In the genomic region with DNA sequence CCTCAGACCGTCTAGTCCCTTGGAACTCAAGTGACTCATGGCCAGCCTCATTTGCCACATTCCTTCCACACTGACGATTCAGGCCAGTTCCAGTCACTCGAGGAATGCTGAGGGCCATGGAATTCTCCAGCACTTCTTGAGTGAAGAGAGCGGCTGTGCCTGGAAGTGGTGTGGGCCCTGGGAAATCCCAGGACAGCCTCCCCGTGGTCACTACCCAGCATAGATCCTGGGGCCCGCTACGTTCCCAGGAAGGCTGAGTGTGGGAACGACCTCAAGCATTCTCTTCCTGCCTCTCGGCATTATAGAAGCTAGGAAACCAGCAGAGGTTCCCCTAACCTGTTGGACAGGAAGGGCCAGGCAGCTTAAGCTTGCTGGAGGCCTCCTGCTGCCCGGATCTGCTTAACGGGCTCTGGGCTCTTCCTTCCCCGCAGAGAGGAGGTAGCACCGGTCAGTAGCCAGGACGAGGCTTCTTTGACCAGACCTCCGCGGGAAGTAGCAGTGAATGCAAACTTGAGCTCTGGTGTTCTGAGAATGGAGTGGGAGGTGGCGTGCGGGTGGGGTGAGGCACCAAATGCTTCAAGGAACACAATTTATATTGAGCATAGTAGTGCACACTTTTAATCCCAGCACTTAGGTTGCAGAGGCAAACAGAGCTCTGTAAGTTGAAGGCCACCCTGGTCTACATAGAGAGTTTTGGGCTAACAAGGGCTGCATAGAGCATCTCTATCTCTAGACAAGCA, we compare ENCODE assay signal across 8 mouse cellular contexts.
DNase-seq lines count a peak whose midpoint lies in the region; ATAC-seq lines count a peak whose summit lies in the region.

No protein-coding gene starts in this region.

- no peak overlapping the region for H3K9ac ChIP-seq in liver, embryonic 15.5 days
- no peak overlapping the region for H3K9ac ChIP-seq in stomach, embryonic 14.5 days (replicated peaks; ENCODE audit: low read depth, low read length)
- no peak overlapping the region for H3K9ac ChIP-seq in forebrain, embryonic 13.5 days

- no peak for ATAC-seq in liver, embryonic 15.5 days (ENCODE audit: insufficient read depth)
- ATAC-seq in stomach, embryonic 14.5 days (ENCODE audit: insufficient number of reproducible peaks, insufficient read depth, low FRiP score, low read depth) = no peak; the same call in 1 of the 2 replicates
- no peak for ATAC-seq in forebrain, embryonic 13.5 days

- H3K27ac ChIP-seq in liver, embryonic 15.5 days (replicated peaks) = no peak overlapping the region
- no peak overlapping the region for H3K27ac ChIP-seq in stomach, embryonic 14.5 days (ENCODE audit: low read length)
- no peak overlapping the region for H3K27ac ChIP-seq in forebrain, embryonic 13.5 days

- H3K9me3 ChIP-seq in liver, embryonic 15.5 days (replicated peaks) = no peaks in the 10 kb centered on the region
- no peaks in the 10 kb centered on the region for H3K9me3 ChIP-seq in stomach, embryonic 14.5 days (ENCODE audit: control insufficient read depth, low read depth, low read length)
- H3K9me3 ChIP-seq in forebrain, embryonic 13.5 days (replicated peaks) = no peaks in the 10 kb centered on the region

- no peaks in the 10 kb centered on the region for H3K36me3 ChIP-seq in liver, embryonic 15.5 days (replicated peaks)
- H3K36me3 ChIP-seq in stomach, embryonic 14.5 days (ENCODE audit: control insufficient read depth, insufficient read depth, low read length) = no peaks in the 10 kb centered on the region
- H3K36me3 ChIP-seq in forebrain, embryonic 13.5 days (ENCODE audit: poor library complexity, severe bottlenecking) = no peaks in the 10 kb centered on the region

- H3K4me1 ChIP-seq in liver, embryonic 15.5 days (replicated peaks) = 0 out of 2 replicates have a peak, but pooled peaks cover 15% of the 10 kb centered on the region
- H3K4me1 ChIP-seq in stomach, embryonic 14.5 days (ENCODE audit: control insufficient read depth, insufficient read depth, low read length) = 0 out of 2 replicates have a peak, but pooled peaks cover 5% of the 10 kb centered on the region
- H3K4me1 ChIP-seq in forebrain, embryonic 13.5 days = no peaks in the 10 kb centered on the region

- peak overlapping the region; percentile 18; the same call in 1 of the 2 replicates for H3K4me2 ChIP-seq in liver, embryonic 15.5 days
- H3K4me2 ChIP-seq in stomach, embryonic 14.5 days (replicated peaks; ENCODE audit: low read depth, low read length) = peak overlapping the region; percentile 11
- no peak overlapping the region for H3K4me2 ChIP-seq in forebrain, embryonic 13.5 days

- WGBS in liver, embryonic 15.5 days (ENCODE audit: insufficient replicate concordance) = 30% methylated on average over 18 of the region's 18 CpGs
- WGBS in stomach, embryonic 14.5 days = 14% methylated on average over 18 of the region's 18 CpGs
- WGBS in forebrain, embryonic 13.5 days = 18% methylated on average over 18 of the region's 18 CpGs

- peaks cover 8% of the 10 kb centered on the region; the same call in 1 of the 2 replicates for H3K27me3 ChIP-seq in liver, embryonic 15.5 days
- no peaks in the 10 kb centered on the region for H3K27me3 ChIP-seq in stomach, embryonic 14.5 days (ENCODE audit: control insufficient read depth, insufficient read depth, low read length)
- H3K27me3 ChIP-seq in forebrain, embryonic 13.5 days = no peaks in the 10 kb centered on the region

- peak; percentile 10 for DNase-seq in gastrocnemius, postnatal 25 days
- DNase-seq in gastrocnemius, adult 18-20 months (ENCODE audit: low spot score) = no peak
- DNase-seq in adipocyte (ENCODE audit: low spot score) = peak; percentile 32
- DNase-seq in heart, postnatal 4 days = peak; percentile 34
- DNase-seq in spleen, postnatal 36 days (ENCODE audit: low spot score in 2 of 2) = no peak

- H3K4me3 ChIP-seq in liver, embryonic 15.5 days (replicated peaks) = no peak overlapping the region
- no peak overlapping the region for H3K4me3 ChIP-seq in stomach, embryonic 14.5 days (ENCODE audit: low read depth, low read length)
- no peak overlapping the region for H3K4me3 ChIP-seq in forebrain, embryonic 13.5 days

Comparison
In these comparisons a context has a peak if more than half of its experiments do, and no peak if none do; other contexts are left out.
1. DNase-seq: peak in gastrocnemius, postnatal 25 days (single experiment), adipocyte (single experiment) and heart, postnatal 4 days (single experiment); none in gastrocnemius, adult 18-20 months (single experiment) and spleen, postnatal 36 days (0 of 2).